Mouse (Mus musculus) cerebellum, adult 2 months (tissue): Measurements from ENCODE around the gene Parva.

Experiments
- CTCF ChIP-seq: fragments of 200-500 bp; IDR thresholded peaks from 2 replicates; pipeline ENCODE4 v1.5.1; 2011; ENCODE audit warnings: low read depth, mild to moderate bottlenecking, control low read depth, low read length, moderate library complexity, borderline replicate concordance; ENCODE audit not compliant: insufficient read depth
- POLR2A ChIP-seq: fragments of 200-500 bp; IDR thresholded peaks from 2 replicates; pipeline ENCODE4 v1.6.1; 2011; ENCODE audit warnings: low read length, control low read depth, borderline replicate concordance; ENCODE audit not compliant: insufficient read depth

DNA sequence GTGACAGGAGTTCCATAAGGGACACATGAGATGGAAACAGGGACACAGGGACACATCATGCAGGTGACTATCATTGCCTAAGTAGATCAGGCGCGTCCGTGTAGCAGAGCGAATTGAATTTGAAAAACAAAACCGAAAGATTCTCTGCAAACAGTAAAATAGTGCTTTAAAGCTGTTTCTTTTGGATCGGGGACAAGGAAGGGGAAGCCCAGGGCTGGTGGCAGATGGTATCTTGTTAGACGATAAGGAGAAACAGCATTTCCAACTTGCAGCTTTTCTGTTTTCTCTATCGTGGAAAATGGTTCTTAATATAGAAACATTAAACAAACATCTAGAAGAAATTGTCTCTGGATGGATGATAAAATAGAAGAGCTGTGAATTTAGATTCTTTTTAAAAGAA, 21.7 kb upstream of the Parva start:
- TF ChIP-seq POLR2A: no peak
- no peak for TF ChIP-seq CTCF
